Mouse (Mus musculus): ENCODE measurements around the gene Gpr132. TPM values are rescaled to one million over a fixed set of nuclear protein-coding genes. Genes with fewer than 3 reads are reported as not detected.

Gpr132 gene
- total RNA-seq, 2 experiments from 2014 or later: 0.18 TPM; not detected in 1

DNA sequence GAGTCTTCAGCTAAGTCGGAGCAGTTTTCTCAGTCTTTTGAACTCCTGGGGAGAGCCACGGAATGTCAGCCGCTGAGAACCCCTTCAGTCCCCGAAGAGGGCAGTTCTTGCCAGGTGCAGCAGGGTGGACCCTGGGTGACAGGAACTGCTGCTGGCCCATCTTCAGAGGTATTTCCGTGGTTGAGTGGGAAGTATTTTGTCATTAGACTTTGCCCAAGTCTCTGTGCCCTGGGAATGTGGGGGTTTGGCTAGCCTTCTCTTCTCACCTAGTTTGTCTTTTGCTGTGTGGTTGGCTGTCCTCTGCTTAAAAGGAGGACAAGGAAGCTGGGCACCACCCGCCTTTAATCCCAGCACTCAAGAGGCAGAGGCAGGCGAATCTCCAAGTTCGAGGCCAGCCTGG, 58.4 kb downstream of the Gpr132 start:
- peak overlapping the region; percentile 86 for H3K4me3 ChIP-seq
- TF ChIP-seq CTCF (IDR thresholded peaks at IDR 0.05): no peak
- H3K27ac ChIP-seq: no peak overlapping the region
- intact Hi-C loops (cut with DNase I): loop anchor here (2.0 to 5.0 kb wide), 2 partner anchors 19 to 62 kb away; partner anchors contain the start of gene Cdca4
- no peak for DNase-seq (ENCODE audit: extremely low spot score in 1 of 2, low spot score in 2 of 2)

DNA sequence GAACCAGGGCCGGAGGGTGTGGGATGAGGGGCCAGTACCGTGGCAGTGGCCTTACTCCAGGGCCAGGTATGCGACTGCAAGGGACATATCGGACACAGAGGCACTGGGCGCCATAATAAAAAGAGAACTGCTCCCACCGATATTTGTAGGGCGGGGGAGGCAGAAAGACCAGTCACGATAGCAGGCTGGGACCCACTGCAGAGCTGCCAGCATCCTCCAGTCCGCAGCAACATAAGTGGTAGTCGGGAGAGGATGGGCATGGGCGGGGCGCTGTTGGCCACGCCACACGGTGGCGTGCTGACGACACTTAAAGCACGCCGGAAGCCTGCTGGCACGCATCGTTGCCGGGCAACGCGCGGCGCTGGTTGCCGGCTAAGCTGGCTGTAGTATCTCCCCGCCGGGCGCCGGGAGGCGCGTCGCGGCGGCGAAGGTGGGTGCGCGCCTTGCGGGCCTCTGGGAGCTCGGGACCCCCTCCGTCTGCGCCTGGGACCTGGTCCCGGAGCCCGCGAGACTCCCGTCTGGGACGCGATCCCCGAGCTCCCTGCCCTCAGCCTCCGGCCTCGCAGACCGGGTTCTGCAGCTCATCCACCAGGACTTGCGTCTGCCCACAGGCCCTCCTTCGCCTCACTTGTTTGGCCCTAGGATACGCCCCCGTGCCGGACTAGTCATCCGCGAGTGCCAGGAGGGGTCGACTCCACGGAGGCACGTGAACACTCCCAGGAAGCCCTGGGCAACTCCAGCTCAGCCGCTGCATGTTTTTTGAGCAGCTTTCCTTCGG, 59.3 kb downstream of the Gpr132 start, which contains the start of gene Clba1:
Clba1 (plus strand) TSS at position 351 of the 778 bp plus-strand sequence.
- intact Hi-C loops (cut with DNase I): loop anchor here (2.0 to 5.0 kb wide), 2 partner anchors 20 to 61 kb away; partner anchors contain the start of gene Cdca4
- TF ChIP-seq CTCF (IDR thresholded peaks at IDR 0.05): peak; percentile 47
- peak; percentile 94 for DNase-seq (ENCODE audit: extremely low spot score in 1 of 2, low spot score in 2 of 2)
- H3K27ac ChIP-seq: peak within 1 kb of the TSS; percentile 94
- peak within 1 kb of the TSS; percentile 86 for H3K4me3 ChIP-seq

DNA sequence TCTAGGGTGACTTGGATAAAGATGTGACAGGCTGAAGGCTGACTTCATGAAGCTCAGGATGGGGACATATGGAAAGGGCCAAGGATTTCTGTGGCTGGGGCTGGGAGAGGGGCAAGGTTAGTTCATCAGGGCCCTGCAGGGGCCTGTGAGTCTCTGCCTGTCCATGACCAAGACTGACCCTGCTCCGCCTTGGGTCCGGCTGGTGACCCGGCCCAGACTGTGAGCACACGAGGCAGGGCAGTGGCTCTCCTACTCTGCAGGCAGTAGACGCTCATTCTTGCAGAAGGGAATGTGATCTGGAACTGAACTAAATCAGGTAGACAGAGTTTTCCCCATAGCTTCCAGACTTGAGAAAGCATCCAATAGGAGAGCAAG, 59.8 kb downstream of the Gpr132 start:
- no peak for DNase-seq (ENCODE audit: extremely low spot score in 1 of 2, low spot score in 2 of 2)
- Histone ChIP-seq H3K4me3 (peak overlapping the region; percentile 86), H3K27ac (peak overlapping the region; percentile 94)
- TF ChIP-seq CTCF (IDR thresholded peaks at IDR 0.05): no peak
- intact Hi-C loops (cut with DNase I): loop anchor here (2.0 to 5.0 kb wide), 2 partner anchors 21 to 61 kb away; partner anchors contain the start of gene Cdca4

DNA sequence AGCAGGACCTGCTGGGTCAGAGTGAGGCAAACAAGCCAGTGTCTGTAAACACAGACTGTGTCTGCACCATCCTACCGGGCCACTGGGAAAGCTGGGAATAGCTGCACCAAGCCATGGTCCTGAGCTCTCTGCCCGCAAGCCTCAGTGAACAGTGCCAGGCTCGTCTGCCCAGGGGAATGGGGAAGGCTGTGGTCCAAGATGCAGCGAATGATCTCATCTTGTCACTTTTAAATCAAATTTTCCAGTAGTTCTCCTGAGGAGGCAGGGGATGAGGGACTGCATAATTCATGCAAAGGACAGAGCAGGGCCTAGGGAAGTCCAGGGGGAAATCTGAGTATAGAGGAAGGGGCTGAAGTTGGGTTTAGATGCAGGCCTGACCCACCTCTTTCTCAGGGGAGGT, 60.2 kb downstream of the Gpr132 start:
- intact Hi-C loops (cut with DNase I): loop anchor here (2.0 to 5.0 kb wide), 2 partner anchors 21 to 60 kb away; partner anchors contain the start of gene Cdca4
- DNase-seq (ENCODE audit: extremely low spot score in 1 of 2, low spot score in 2 of 2): no peak
- Histone ChIP-seq H3K27ac (peak overlapping the region; percentile 94), H3K4me3 (no peak overlapping the region)
- TF ChIP-seq CTCF (IDR thresholded peaks at IDR 0.05): no peak

GRCm38 (mm10) chr12:112806044-112806443, 62.0 kb downstream of the Gpr132 start:
- no peak for DNase-seq (ENCODE audit: extremely low spot score in 1 of 2, low spot score in 2 of 2)
- Histone ChIP-seq H3K4me3 (no peak overlapping the region), H3K27ac (no peak overlapping the region)
- intact Hi-C loops (cut with DNase I): loop anchor here (5.0 kb wide), 1 partner anchor 59 kb away; no protein-coding TSS in a partner anchor
- no peak for TF ChIP-seq CTCF (IDR thresholded peaks at IDR 0.05)

GRCm38 (mm10) chr12:112804046-112804445, 64.0 kb downstream of the Gpr132 start:
- DNase-seq (ENCODE audit: extremely low spot score in 1 of 2, low spot score in 2 of 2): no peak
- TF ChIP-seq CTCF (IDR thresholded peaks at IDR 0.05): no peak
- Histone ChIP-seq H3K27ac (no peak overlapping the region), H3K4me3 (no peak overlapping the region)
- intact Hi-C loops (cut with DNase I): no loop called here

DNA sequence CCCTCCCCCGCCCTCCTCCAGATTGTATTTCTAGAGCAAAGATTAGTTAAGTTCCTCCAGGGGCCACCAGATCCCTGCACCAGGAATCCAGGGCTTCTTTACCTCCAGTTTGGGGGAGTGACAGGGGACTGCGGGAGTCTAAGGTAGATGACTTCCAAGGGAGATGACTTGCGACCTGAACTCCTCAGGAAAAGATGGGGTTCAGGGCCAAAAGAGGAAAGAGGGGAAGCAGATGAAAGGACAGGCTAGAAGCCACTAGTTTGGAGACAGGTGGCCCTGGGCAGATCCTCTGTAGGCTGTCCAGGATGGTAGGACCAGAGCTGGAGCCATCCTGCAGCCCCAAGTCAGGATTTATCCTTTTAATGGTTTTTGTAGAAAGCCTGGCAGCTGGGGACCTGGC, 65.1 kb downstream of the Gpr132 start:
- TF ChIP-seq CTCF (IDR thresholded peaks at IDR 0.05): no peak
- intact Hi-C loops (cut with DNase I): no loop called here
- no peak overlapping the region for H3K4me3 ChIP-seq
- H3K27ac ChIP-seq: no peak overlapping the region
- no peak for DNase-seq (ENCODE audit: extremely low spot score in 1 of 2, low spot score in 2 of 2)

GRCm38 (mm10) chr12:112801864-112802846, 65.9 kb downstream of the Gpr132 start, which contains the start of gene Ahnak2:
TSS of gene Ahnak2 (minus strand) at chr12:112802657.
- DNase-seq (ENCODE audit: extremely low spot score in 1 of 2, low spot score in 2 of 2): no peak
- no peak within 1 kb of the TSS for H3K27ac ChIP-seq
- TF ChIP-seq CTCF (IDR thresholded peaks at IDR 0.05): no peak
- peak within 1 kb of the TSS; percentile 68 for H3K4me3 ChIP-seq
- intact Hi-C loops (cut with DNase I): loop anchor here (2.0 kb wide), 1 partner anchor 43 kb away; no protein-coding TSS in a partner anchor

Other genes with a start within 250 kb of the Gpr132 start
- gene Adssl1, start 248.2 kb downstream of the Gpr132 start, total RNA-seq (2021): 10 to 100 TPM; 16.2 to 16.5 TPM
- 10 to 100 TPM; 19.7 to 21.5 TPM for gene Siva1, start 223.5 kb downstream of the Gpr132 start, total RNA-seq (2021)
- 100 to 1,000 TPM; 144 to 157 TPM for gene Akt1, start 193.3 kb downstream of the Gpr132 start, total RNA-seq (2021)
- gene Zbtb42, start 189.4 kb downstream of the Gpr132 start, total RNA-seq (2021): 1 to 10 TPM; 1.1 to 1.2 TPM
- 100 to 1,000 TPM; 280 to 294 TPM for gene Cep170b, start 147.8 kb downstream of the Gpr132 start, total RNA-seq (2021)
- gene Pld4, start 107.6 kb downstream of the Gpr132 start, total RNA-seq (2021): 10 to 100 TPM in 1 of 2 experiments, 1 to 10 TPM in 1; 7.4 to 10.1 TPM
- 1 to 10 TPM; 8.1 to 8.2 TPM for gene Ahnak2, start 65.6 kb downstream of the Gpr132 start, total RNA-seq (2021)
- gene Clba1, start 59.3 kb downstream of the Gpr132 start, total RNA-seq (2021): 10 to 100 TPM; 15.7 to 18.6 TPM
- 10 to 100 TPM; 10.5 to 12.4 TPM for gene Cdca4, start 38.8 kb downstream of the Gpr132 start, total RNA-seq (2021)
- 10 to 100 TPM; 57.9 to 62.2 TPM for gene Jag2, start 61.5 kb upstream of the Gpr132 start, total RNA-seq (2021)
- 10 to 100 TPM; 10.1 to 13.7 TPM for gene Nudt14, start 73.9 kb upstream of the Gpr132 start, total RNA-seq (2021)
- gene Btbd6, start 108.3 kb upstream of the Gpr132 start, total RNA-seq (2021): 10 to 100 TPM; 60.2 to 64.5 TPM
- gene Brf1, start 132.5 kb upstream of the Gpr132 start, total RNA-seq (2021): 10 to 100 TPM; 45.6 to 46.6 TPM
- gene Pacs2, start 146.3 kb upstream of the Gpr132 start, total RNA-seq (2021): 10 to 100 TPM; 62.8 to 68.0 TPM
- under 1 TPM; 0.42 to 0.45 TPM for gene Tex22, start 206.3 kb upstream of the Gpr132 start, total RNA-seq (2021)
- 10 to 100 TPM; 72.9 to 76.5 TPM for gene Mta1, start 230.1 kb upstream of the Gpr132 start, total RNA-seq (2021)